Mouse (Mus musculus): Measurements from ENCODE around the gene Car10.
A peak's percentile ranks its signal among the peaks of the same experiment; 100 is the strongest.

The Car10 gene

GRCm38 (mm10) chr11:93097941-93098828, at the start of gene Car10:
Gene Car10 (plus strand): TSS chr11:93098028.
- peak; percentile 83 to 85 for DNase-seq

GRCm38 (mm10) chr11:93065021-93065420, 32.8 kb upstream of the Car10 start:
- DNase-seq: no peak

- no peak for DNase-seq
Observed at GRCm38 (mm10) chr11:93065656-93066181, 32.1 kb upstream of the Car10 start.

GRCm38 (mm10) chr11:93095588-93095987, 2.2 kb upstream of the Car10 start:
- DNase-seq: peak; percentile 19 to 44

GRCm38 (mm10) chr11:93097001-93097400, 827 bp upstream of the Car10 start:
- peak in 1 of 2 experiments; percentile 39 for DNase-seq

GRCm38 (mm10) chr11:93097431-93097851, 387 bp upstream of the Car10 start:
- DNase-seq: peak; percentile 67 to 73

- DNase-seq: peak; percentile 85 to 89
Observed at GRCm38 (mm10) chr11:93098933-93099381, 1.1 kb downstream of the Car10 start.

- peak; percentile 77 for DNase-seq
Observed at GRCm38 (mm10) chr11:93099431-93100370, 1.9 kb downstream of the Car10 start.

- DNase-seq: peak; percentile 52 to 65
Observed at GRCm38 (mm10) chr11:93100606-93101005, 2.8 kb downstream of the Car10 start.

GRCm38 (mm10) chr11:93101106-93101505, 3.3 kb downstream of the Car10 start:
- peak; percentile 74 to 75 for DNase-seq

- DNase-seq: peak; percentile 41 to 55
Observed at GRCm38 (mm10) chr11:93102321-93102720, 4.5 kb downstream of the Car10 start.

- peak; percentile 65 to 68 for DNase-seq
Observed at GRCm38 (mm10) chr11:93103101-93103815, 5.4 kb downstream of the Car10 start.

- DNase-seq: peak; percentile 71 to 74
Observed at GRCm38 (mm10) chr11:93109451-93109850, 11.6 kb downstream of the Car10 start.

- peak; percentile 66 to 69 for DNase-seq
Observed at GRCm38 (mm10) chr11:93120766-93121415, 23.1 kb downstream of the Car10 start.

GRCm38 (mm10) chr11:93123691-93124090, 25.9 kb downstream of the Car10 start:
- peak; percentile 73 to 74 for DNase-seq

- no peak for DNase-seq
Observed at GRCm38 (mm10) chr11:93126466-93126865, 28.6 kb downstream of the Car10 start.

- DNase-seq: no peak
Observed at GRCm38 (mm10) chr11:93128481-93128880, 30.7 kb downstream of the Car10 start.

- peak; percentile 55 to 82 for DNase-seq
Observed at GRCm38 (mm10) chr11:93137841-93138240, 40.0 kb downstream of the Car10 start.

- DNase-seq: peak; percentile 50 to 69
Observed at GRCm38 (mm10) chr11:93141727-93142126, 43.9 kb downstream of the Car10 start.

GRCm38 (mm10) chr11:93144544-93144943, 46.7 kb downstream of the Car10 start:
- peak in 1 of 2 experiments; percentile 68 for DNase-seq

- DNase-seq: peak; percentile 65 to 70
Observed at GRCm38 (mm10) chr11:93154910-93155309, 57.1 kb downstream of the Car10 start.
